Mouse (Mus musculus): ENCODE data around the gene Lrrc71.

The Lrrc71 gene

DNA sequence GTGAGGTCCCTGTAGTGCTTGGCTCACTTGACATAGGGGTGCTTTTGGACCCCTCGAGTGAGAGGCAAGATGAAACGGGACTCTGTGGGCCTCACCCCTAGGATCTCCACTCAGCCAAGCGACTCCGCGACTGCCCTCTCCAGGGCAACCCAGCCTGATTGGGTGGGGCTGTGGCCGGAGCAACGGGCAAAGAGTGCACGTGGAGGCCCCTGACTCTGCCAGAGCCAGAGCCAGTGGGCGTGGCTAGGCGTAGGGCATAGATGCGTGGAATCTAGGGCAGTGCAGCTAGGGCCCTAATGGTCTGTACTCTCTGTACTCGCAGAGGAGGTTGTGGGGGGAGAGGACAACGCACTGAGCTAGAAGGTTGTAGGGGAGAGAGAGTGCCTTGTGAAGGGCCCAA, at the start of gene Lrrc71:
Lrrc71 (minus strand) TSS at position 195 of the 400 bp plus-strand sequence.
- DNase-seq = no peak

DNA sequence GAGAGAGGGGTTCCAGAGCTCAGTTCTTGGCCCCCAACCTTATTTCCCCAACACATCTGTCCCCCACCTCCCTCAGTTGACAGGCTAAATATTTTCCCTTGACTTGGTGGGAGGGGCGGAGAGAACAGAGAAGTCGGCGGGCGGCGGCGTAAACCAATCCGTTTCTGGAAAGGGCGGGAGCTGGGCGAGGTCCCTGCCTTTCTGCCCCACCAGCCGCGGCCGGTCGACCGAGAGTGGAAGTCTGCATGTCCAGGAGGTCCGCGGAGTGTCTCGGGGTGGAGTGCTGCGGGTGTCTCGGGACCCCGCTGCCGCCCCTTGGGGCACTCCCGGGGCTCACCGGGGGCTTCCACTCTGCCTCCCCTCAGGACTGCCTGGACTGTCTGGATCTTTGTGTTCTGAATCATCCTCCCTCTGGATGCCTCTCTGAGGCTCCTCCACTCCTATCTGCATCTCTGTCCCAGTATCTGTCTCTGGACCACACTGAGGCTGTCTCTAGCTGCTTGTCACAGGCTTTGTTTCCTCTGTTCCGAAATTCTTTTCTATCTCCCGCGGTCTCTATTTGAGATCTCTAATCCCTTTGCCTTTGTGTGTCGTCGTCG, 48.4 kb upstream of the Lrrc71 start, which contains the start of gene Insrr:
Insrr (plus strand) TSS at position 216 of the 599 bp plus-strand sequence.
- no peak for DNase-seq

DNA sequence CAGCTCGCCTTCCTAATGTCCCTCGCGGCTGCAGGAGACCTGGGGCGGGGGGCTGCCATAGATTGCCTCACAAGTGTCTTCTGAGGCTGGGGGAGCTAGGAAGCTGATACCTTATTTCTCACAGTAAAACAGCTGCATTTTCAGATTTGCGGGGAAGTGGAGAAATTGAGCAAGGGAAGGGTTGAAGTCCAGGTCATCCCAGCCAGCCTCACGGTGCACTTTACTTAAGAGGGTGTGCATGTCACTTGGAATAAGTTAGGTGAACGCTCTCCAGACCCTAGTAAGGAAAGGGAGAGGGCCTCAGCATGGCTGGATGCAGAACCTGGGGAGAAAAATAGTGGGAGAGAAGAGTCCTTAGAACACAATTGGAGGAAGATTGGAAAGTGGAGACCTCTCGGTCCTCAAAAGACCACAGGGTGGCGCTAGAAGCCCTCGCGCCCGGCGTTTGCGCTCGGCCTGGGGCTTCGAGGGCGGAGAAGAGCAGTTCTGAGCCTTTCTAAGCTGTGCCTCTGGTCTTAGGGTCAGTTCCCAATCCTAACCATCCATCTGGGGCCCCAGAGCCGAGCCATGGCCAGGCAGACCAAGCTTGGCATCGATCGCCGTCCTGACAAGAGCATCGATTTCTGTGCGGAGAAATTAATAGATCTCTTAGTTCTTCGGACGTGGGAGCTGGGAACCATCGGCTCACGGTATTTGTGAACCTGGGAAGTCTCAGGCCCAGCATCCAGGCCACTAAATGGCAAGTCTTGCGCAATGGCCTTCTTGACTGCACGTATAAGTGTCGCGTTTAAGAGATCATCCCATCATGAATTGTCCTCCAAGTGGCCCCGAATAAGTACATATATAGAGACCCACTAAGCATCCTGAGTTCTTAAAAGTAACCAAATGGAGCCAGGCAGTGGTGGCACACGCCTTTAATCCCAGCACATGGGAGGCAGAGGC, 47.2 kb upstream of the Lrrc71 start:
- no peak for DNase-seq

DNA sequence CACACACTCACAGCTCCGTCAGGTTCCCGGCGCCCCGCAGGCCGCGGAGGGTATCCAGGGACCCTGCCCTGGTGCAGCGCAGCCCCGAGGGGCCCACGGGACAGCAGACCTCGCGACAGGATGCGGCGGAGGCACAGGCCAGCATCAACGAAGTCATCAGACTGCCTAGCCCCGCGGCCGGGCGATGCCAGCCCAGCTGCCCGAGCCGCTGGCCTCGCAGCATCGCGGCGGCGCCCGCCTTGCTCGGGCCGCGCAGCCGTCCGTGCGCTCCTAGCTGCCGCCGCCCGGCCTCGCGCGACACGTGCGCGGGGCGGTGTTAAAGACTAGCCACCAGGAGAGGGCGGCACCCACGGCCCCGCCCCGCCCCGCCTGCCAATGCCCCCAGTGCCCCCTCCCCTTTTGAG, 46.5 kb upstream of the Lrrc71 start, which contains the start of gene Ntrk1:
Ntrk1 (minus strand) TSS at position 241 of the 404 bp plus-strand sequence.
- no peak for DNase-seq

DNA sequence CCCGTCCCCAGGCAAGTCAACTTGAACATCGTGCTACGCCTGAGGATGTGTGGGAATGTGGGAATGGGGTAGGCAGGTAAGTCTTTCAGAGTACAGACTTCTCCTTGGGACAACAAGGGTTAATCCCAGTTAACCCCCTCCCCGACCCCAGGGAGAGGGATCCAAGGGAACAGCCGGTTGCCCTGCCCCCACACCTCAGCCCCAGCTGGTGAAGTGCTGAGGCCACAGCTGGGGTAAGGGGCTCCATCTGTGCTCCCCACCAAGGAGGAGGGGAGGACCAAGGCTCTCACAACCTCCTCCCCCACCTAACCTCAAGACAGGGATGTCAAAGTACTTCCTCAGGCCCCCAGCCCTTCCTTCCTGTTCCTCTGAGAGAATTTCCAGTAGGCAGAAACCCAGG, 41.3 kb upstream of the Lrrc71 start:
- DNase-seq = no peak

DNA sequence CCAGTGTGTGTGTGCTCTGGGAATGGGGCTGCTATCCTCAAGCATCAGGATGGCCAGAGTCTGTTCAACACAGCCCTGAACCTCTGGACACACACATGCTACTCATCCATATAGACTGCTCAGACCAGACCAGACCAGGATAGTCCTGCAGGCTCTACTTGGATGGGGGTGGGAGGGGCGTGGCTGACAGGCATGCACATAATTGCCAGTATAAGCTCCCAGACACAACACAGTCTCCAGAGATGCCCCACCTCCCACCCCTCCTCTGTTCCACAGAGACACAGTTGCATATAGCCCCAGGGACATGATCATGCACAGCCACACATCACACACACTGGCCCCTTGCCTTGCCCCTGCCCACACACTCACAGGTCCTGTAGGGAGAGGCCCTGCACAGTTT, 40.8 kb upstream of the Lrrc71 start:
- no peak for DNase-seq

DNA sequence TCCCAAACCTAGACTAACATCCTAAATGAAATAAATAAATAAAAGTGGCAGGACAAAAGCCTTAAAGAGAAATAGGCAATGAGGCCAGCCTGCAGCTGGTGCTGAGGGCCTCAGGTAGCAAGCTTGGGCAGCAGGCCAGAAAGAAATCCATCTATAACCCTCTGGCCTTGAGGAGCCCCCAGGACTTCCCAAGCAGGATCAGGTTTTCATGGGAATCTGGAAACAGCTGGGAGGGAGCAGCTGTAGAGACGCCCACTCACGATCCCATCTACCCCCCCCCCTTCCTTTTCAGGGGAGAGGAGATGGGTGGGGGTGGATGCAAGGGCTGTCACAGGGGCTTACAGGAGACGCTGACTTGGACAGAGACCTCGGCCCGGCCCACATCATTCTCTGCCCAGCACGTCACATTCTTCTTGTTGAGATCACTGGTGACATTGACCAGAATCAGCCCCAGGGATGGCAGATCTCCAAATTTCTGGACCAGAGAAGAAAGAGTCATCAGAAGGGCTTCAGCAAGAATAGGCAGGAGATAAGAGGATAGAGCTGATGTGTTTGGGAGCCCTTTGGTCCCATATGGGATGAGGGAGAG, 37.3 kb upstream of the Lrrc71 start:
- no peak for DNase-seq

DNA sequence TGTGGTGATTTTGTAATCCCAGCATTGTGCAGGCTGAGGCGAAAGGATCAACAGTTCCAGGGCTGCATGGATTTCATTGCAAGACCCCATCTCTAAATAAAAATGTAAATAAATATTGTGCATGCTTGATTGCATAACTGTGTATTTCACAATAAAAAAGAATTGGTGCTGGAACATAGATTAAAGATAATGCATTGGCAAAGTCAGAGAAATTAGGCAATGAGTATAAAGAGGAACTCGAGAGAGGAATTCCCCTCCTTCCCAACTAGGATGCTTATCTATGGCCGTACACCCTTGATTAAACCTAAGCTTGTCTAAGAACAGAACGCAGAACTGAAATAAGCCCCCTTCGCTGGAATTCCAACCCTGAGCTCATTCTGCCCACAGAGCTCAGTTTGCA, 36.7 kb upstream of the Lrrc71 start:
- DNase-seq = no peak

DNA sequence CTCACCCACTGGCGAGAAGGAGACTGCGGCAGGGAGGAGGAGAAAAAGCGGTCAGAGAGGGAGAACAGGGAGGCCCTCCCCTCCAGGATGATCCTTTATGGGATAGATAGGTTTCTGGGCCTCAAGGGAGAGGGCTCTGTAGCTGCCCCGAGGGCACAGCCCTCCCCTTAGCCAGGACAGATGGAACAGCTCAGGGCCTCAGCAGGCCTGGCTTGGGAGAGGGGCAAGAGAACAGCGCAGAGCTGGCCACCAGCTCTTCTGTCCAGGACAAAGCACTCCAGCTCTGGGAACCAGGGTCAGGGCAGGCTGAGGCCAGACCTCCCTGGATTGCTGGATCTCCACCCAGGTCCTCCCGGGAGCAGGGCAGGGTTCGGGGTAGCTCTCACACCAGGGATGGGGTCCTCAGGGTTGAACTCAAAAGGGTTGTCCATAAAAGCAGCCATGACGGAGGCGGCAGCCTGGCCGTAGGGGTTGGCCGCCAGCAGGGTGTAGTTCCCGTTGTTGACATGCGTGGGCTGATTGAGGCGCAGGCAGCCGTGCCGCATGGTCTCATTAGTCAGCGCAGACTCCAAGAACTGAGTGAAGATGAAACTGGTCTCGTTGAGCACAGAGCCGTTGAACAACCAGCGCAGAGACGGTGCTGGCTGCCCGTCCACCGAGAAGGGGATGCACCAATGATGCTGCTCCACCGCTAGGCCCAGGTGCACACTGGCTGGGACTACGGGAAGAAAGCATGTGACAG, 35.0 kb upstream of the Lrrc71 start:
- DNase-seq = no peak

DNA sequence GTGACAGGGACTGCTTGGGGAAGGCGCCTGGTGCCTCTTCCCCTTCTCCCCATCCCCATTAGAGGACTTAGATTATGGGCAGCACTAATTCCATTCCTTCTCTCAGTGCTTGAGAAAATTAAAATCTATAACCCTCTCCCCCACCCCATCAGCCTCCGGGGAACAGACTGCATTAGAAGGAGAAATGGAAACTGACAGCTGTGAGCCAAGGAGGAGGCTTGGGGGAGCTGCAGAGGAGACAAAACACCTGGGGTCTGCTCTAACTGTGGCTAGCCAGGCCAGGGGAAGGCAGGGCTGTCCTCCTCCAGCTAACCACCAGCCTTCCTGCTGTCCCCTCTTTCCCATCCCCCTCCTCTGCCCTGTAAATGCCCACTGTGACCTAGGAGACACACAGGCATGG, 30.7 kb upstream of the Lrrc71 start:
- no peak for DNase-seq

DNA sequence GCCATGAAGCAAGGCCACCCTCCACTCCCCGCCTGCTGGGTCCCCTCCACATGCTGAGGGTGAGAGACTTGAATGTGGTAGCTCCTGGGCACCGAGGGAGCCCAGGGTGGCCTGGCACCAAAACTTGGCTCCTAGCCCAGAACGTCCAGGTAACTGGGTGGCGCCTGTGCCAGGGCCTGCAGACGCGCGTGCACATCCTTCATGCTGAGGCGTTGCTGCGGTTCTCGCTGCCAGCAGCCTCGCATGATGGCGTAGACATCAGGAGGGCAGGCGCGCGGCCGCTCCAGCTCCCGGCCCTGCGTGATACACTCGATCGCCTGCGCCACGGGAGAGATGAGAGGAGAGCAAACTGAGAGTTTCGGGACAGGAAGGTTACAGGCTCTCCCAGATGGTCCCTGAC, 29.9 kb upstream of the Lrrc71 start:
- no peak for DNase-seq

DNA sequence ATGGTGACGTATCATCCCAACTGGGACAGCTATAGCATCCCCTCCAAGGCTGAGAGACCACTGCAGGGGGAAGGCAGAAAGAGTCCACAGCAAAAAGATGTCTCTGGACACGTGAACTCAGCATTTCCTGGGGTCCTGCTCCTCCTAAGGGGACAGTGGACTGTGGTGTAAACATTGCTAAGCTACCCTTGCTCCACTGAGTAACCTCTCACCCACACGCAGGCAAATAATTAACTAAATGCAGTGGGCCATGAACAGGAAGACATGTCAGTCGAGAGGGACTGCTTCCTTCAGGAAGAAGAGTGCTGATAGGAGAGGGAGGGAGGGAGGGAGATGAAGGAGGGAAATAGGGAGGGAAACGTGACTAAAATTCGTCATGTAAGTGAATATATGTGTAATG, 22.7 kb upstream of the Lrrc71 start:
- DNase-seq = no peak

DNA sequence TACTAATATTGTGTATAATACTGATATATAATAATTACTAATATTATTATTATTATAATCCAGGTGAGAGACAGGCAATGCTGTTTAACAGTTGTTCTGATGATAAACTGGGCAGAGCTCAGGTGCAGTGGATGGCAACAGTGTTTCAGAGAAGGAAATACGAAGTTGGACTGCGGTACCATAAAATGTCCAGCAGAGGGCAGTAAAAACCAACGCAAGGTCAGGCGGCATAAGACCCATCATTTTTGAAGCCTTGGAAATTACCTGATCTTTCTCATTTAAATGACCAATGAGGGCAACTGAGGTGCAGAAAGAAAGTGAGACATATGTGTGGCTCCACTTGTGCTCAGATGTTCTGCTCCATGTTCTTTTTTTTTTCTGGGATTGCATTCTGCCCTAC, 21.9 kb upstream of the Lrrc71 start:
- no peak for DNase-seq

DNA sequence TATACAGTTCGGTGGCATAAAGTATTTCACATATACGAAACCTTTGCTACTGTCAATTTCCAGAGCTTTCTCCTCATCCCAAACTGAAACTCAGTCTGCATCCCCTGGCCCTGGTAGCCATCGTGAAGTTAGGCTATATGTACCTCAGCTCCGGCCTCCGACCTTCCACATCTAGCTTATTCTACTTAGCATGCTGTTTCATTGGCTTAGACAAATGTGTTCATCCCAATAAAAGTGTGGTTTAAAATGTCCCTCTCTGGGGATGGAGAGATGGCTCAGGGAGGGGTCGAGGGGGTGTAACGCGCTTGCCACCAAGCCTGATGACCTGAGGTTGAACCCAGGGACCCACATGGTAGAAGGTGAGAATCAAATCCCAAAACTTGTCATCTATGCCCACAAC, 21.1 kb upstream of the Lrrc71 start:
- no peak for DNase-seq

DNA sequence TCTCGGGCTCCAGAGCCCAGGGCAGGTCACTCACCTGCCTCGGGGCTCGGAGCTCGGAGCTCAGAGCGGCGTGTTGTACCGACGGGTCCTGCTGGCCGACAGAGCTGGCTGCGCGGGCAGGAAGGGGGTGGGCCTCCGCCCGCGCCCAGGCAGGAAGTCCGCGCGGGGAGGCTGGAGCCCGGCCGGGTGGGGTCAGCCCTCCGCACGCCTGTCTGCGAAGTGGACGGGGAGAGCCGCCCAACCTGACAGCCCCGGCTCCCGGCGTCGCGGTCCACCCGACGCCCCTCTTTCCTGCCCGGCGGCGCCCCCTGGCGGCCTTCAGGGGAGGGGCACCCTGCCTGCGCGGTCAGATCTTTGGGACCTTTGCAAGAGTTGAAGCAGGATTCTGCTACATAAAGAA, 20.4 kb upstream of the Lrrc71 start:
- DNase-seq = peak; percentile 50 to 61

DNA sequence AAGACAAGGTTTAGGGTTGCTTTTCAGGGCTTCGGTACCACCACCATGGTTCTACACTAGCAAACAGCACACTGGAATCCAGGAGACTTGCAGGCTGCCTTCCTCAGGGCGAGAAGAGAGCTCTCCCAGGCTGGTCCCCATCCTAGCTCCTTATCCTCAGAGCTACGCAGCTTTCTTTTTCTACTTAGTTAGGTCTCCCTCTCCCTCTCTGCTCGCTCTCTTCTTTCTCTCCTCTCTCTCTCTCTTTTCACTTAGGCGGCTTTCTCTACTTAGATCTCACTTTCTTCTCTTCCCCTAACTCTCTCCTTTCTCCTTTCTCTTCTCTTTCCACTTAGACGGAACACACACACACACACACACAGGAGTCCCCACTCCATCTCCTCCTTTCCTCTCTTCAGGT, 20.0 kb upstream of the Lrrc71 start:
- no peak for DNase-seq

DNA sequence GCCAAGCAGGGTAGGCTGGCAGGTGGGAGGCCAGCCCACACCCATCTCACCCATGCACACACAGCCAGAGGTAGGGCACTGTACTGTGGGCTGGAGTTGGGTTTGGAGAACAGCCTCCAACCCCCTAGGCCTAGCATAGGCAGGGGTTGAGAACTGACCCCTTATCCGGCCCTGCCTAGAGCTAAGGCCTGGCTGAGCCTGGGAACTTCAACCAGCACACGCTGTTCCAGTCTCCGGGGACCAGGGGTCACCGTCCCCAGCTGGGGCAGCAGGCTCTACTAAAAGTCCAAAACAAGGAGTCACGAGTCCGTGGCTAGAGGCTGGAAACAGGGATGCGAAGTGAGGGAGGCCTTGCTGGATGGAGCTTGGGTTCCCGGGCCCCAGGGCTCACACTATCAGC, 19.3 kb upstream of the Lrrc71 start:
- DNase-seq = no peak

DNA sequence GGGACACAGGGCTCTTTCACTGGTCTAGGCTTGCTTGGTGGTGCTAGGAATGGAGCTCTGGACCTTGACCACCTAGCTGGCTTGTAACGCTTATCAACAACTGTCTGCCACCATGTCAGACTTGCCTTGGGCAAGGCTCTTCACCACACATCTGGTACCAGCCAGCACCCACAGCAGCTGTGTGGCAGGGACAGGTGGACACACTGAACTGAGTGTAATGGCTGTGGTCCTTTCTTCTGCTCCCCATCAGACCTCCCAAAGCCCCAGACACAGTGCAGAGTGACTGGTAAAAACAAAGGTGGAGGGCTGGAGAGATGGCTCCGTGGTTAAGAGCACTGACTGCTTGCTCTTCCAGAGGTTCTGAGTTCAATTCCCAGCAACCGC, 17.9 kb upstream of the Lrrc71 start:
- no peak for DNase-seq

DNA sequence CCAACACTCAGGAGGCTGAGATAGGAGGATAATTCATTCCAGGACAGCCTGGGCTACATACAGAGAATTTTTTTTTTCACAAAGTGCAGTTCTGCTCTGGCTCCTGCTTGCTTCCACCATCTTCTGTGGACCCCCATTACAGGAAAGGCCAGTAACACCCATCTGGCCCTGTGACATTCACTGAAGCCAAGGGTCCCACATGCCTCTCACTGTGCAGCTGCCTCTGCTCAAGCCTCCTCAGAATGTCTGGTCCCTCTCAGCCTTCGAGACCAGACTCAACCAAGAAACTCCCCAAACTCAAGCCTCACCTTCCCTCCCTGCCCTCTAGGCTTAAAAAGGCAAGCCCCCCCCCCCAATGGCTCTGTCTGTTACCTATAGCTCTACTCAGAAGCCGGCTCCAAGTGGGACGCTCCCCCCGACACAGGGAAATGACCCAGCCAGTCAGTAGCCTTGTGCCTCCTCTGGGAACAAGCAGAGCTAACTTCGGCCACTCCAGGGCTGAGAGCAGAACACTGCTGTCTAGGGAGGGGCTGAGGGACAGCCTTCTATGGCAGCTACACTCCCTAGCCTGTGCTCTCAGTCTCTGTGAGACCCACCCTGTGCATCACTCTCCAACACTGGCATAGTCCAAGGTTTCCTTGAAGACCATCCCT, 17.3 kb upstream of the Lrrc71 start:
- DNase-seq = no peak

DNA sequence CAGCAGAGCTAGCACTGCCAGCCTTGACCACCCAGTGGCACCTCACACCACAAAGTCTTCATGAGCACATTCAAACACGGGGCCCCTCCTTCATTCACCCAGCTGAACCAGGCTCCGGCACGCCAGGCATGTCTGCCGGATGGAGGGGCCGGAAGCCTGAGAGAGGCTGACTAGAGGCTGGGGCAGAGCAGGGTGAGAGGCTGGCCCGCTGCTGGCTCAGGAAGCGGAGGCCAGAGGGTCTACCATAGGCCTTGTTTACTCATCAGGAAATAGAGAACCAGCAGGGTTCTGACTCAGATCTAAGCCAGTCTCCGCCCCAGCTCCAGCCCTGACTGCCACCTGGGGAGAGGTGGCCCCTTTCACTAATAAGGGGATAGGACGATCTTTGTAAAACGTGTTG, 16.7 kb upstream of the Lrrc71 start:
- peak; percentile 62 to 69 for DNase-seq

DNA sequence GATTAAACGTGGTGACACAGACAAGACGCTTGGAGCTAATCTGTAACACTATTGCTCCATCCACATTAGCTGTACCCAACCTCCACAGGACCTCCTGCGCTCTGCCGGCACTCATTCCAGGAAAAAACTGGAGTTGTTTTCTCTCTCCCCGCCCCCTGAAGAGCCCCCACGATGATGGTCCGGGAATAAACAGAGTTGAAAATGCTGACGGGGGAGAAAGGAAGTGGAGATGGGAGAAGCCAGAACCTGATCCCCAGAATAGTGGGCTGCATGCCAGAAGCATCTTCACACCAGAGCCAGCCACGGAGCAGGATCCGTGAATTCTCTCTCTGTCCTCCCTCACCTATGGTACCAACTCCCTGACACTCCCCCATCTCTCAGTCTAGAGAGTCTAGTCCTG, 16.1 kb upstream of the Lrrc71 start:
- DNase-seq = no peak

DNA sequence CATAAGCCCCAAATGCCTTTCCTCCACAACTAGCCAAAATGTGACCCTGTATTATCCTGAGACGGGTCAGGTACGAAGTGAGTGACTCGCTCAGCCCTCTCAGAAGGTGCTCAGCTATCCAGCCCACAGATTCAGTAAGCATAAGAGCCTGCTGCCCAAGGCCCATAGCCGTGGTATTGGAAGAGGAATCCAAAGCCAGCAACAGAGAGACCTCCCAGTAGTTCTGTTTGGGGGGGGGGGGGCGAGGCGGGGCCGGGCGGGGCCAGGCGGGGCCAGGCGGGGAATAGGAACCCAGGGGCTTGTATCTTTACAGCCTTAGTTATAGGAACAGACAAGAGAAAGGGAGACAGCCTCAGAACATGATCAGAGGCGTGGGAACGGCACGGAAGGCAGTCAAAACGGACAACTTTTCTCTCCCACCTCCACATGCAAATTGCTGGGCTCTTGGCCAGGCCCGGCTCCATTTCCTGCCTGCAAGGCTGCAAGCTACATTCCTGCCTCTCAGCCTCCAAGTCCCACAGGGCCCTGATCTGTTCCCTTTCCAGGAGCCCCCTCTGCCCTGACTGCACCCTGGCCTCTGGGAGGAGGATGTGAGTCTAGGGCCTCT, 15.4 kb upstream of the Lrrc71 start:
- no peak for DNase-seq
